Mouse (Mus musculus): Measurements from ENCODE around the gene Capn2. TPM values are rescaled to one million over a fixed set of nuclear protein-coding genes. Genes with fewer than 3 reads are reported as not detected.

Gene Capn2
- total and polyA plus RNA-seq, 3 experiments = 0.33 TPM; not detected in 2

DNA sequence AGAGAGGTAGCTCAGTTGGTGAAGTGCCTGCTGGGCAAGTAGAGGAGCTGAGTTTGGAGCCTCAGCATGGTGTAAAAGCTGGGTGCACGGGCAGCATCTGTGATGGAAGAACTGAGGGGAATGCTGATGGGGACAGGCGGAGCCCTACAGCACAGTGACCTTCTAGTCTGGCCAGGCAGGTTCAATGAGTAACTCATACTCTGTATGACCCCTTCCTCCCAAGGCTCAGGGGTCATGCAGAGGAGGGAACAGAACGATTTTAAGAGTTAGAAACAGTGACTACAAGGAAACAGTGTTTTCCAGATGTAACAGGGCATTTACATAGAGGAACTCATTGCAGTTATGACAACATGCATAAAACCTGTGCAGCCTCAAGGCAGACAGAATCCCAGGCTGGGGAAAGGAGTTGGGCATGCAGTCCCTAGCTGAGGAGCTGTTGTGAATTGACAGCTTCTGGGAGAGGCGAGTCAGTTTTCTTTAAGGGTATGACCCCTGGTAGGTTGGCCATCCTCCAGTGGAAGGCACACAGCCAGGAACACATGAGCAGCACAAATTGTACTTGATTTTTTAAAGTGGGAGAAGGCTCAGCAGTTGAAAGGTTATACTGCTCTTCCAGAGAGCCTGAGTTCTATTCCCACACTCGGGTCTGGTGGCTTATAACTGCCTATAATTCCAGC lies 77.7 kb downstream of the Capn2 start:
- Histone ChIP-seq H3K4me1 (ENCODE audit: insufficient read depth, low read depth, low read length) (no peaks in the 10 kb centered on the region), H3K27me3 (ENCODE audit: insufficient read depth, low read length) (no peaks in the 10 kb centered on the region), H3K36me3 (replicated peaks) (peaks cover 73% of the 10 kb centered on the region), H3K9me3 (replicated peaks) (no peaks in the 10 kb centered on the region), H3K4me3 (ENCODE audit: low read depth, low read length) (no peak overlapping the region)
- ATAC-seq (ENCODE audit: extremely low read depth, insufficient number of reproducible peaks, low FRiP score, poor library complexity, severe bottlenecking) (no peak), DNase-seq (ENCODE audit: low spot score) (no peak)
- TF ChIP-seq GATA2 (IDR thresholded peaks at IDR 0.05; ENCODE audit: borderline replicate concordance, low read depth, low read length) (no peak), GATA1 (IDR thresholded peaks at IDR 0.05; ENCODE audit: borderline replicate concordance, low read length) (no peak), CTCF (IDR thresholded peaks at IDR 0.05; ENCODE audit: low read depth, low read length) (no peak)

DNA sequence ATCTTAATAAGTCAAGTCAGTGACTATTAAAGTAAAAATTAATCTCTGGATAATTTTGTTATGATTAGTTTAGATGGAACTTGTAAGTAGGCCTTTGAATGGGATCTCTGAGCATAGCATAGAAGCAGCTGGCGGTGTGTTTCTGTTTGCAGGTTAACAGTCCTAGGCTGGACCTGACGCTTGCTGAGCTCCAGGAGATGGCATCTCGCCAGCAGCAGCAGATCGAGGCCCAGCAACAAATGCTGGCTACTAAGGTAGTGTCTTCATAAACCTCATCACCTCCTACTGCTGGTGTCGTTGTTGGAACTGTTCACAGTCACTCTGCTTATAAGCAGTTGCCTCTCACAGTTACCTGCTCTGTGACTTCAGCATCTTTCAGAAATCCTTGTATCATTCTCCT lies 80.7 kb downstream of the Capn2 start:
- H3K27me3 ChIP-seq (ENCODE audit: insufficient read depth, low read length) = no peaks in the 10 kb centered on the region
- H3K9me3 ChIP-seq (replicated peaks) = no peaks in the 10 kb centered on the region
- 0 out of 2 replicates have a peak, but pooled peaks cover 5% of the 10 kb centered on the region for H3K4me1 ChIP-seq (ENCODE audit: insufficient read depth, low read depth, low read length)
- H3K36me3 ChIP-seq (replicated peaks) = peaks cover 65% of the 10 kb centered on the region
- ATAC-seq (ENCODE audit: extremely low read depth, insufficient number of reproducible peaks, low FRiP score, poor library complexity, severe bottlenecking) = no peak
- TF ChIP-seq CTCF (IDR thresholded peaks at IDR 0.05; ENCODE audit: low read depth, low read length) (no peak), POLR2AphosphoS5 (IDR thresholded peaks at IDR 0.05; ENCODE audit: insufficient replicate concordance, low read depth, low read length) (no peak), GATA1 (IDR thresholded peaks at IDR 0.05; ENCODE audit: borderline replicate concordance, low read length) (no peak), TAL1 (conservative IDR thresholded peaks at IDR 0.05; ENCODE audit: low read depth, low read length) (no peak)
- H3K4me3 ChIP-seq (ENCODE audit: low read depth, low read length) = no peak overlapping the region
- no peak for DNase-seq (ENCODE audit: low spot score)

DNA sequence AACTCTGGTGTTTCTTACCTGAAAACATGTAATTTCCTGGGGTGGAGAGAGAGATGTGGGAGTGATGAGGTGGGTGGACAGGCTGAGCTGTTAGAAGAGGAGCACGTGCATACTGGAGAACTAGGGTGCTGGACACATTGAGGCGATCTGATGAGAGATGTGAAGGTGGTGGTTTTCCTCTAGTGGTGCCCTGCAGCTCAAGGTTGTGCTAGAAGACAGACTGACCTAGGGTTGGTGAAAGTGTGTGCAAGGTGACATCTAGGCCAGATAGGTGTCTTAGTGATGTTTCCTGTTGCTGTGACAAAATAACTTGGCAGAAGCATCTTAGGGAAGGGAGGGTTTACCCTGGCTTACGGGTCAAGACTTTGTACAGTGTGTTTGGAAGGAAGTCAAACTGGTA lies 85.3 kb downstream of the Capn2 start:
- DNase-seq (ENCODE audit: low spot score) (no peak), ATAC-seq (ENCODE audit: extremely low read depth, insufficient number of reproducible peaks, low FRiP score, poor library complexity, severe bottlenecking) (no peak)
- Histone ChIP-seq H3K9me3 (replicated peaks) (no peaks in the 10 kb centered on the region), H3K27me3 (ENCODE audit: insufficient read depth, low read length) (no peaks in the 10 kb centered on the region), H3K36me3 (replicated peaks) (peaks cover 58% of the 10 kb centered on the region), H3K4me3 (ENCODE audit: low read depth, low read length) (no peak overlapping the region), H3K4me1 (ENCODE audit: insufficient read depth, low read depth, low read length) (0 out of 2 replicates have a peak, but pooled peaks cover 5% of the 10 kb centered on the region)
- TF ChIP-seq CTCF (IDR thresholded peaks at IDR 0.05; ENCODE audit: low read depth, low read length) (no peak), GATA1 (IDR thresholded peaks at IDR 0.05; ENCODE audit: borderline replicate concordance, low read length) (no peak), POLR2AphosphoS5 (IDR thresholded peaks at IDR 0.05; ENCODE audit: insufficient replicate concordance, low read depth, low read length) (no peak), GATA2 (IDR thresholded peaks at IDR 0.05; ENCODE audit: borderline replicate concordance, low read depth, low read length) (no peak), TAL1 (conservative IDR thresholded peaks at IDR 0.05; ENCODE audit: low read depth, low read length) (no peak)

DNA sequence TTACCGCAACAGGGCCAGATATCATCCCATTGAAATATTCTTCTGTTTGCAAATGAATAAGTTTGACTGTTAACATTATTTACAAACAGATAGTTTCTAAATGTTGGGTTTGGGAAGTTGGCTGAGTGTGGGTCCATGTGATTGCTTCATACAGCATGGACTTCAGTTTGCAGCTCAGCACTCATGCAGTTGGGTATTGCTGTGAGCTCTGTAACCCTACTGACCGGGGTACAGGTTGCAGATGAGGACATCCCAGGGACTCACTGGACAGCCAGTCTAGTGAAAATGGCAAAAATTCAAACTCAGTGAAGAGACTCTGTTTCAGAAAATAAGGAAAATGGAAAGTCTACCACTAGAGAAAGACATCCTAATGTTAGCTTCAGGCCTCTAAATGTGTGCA lies 86.7 kb downstream of the Capn2 start:
- TF ChIP-seq GATA2 (IDR thresholded peaks at IDR 0.05; ENCODE audit: borderline replicate concordance, low read depth, low read length) = no peak
- no peak for TF ChIP-seq CTCF (IDR thresholded peaks at IDR 0.05; ENCODE audit: low read depth, low read length)
- no peak for TF ChIP-seq TAL1 (conservative IDR thresholded peaks at IDR 0.05; ENCODE audit: low read depth, low read length)
- TF ChIP-seq POLR2AphosphoS5 (IDR thresholded peaks at IDR 0.05; ENCODE audit: insufficient replicate concordance, low read depth, low read length) = no peak
- TF ChIP-seq GATA1 (IDR thresholded peaks at IDR 0.05; ENCODE audit: borderline replicate concordance, low read length) = no peak
- Histone ChIP-seq H3K27me3 (ENCODE audit: insufficient read depth, low read length) (no peaks in the 10 kb centered on the region), H3K9me3 (replicated peaks) (no peaks in the 10 kb centered on the region), H3K4me1 (ENCODE audit: insufficient read depth, low read depth, low read length) (peaks cover 10% of the 10 kb centered on the region; the same call in 1 of the 2 replicates), H3K4me3 (ENCODE audit: low read depth, low read length) (no peak overlapping the region), H3K36me3 (replicated peaks) (peaks cover 54% of the 10 kb centered on the region)
- no peak for ATAC-seq (ENCODE audit: extremely low read depth, insufficient number of reproducible peaks, low FRiP score, poor library complexity, severe bottlenecking)
- DNase-seq (ENCODE audit: low spot score) = no peak

DNA sequence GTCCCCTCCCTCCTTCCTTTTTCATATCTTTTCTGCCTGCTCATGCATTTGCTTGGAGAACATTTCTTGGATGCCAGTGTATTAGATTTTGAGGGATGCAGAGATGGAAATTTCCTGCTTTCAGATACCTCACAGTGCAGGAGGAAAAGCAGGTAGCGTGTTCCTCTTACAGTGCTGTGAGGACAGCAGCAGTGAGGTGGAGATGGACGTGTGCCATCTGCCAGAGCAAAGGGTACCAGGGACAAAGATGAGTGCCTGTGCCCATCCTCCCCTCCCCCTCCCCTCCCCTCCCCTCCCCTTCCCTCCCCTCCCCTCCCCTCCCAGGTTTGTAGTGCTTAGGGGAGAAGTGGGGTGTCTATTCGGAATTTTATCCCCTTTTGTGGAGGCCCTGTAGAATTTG lies 87.6 kb downstream of the Capn2 start:
- ATAC-seq (ENCODE audit: extremely low read depth, insufficient number of reproducible peaks, low FRiP score, poor library complexity, severe bottlenecking) = no peak
- Histone ChIP-seq H3K4me1 (ENCODE audit: insufficient read depth, low read depth, low read length) (peaks cover 11% of the 10 kb centered on the region; the same call in 1 of the 2 replicates), H3K9me3 (replicated peaks) (no peaks in the 10 kb centered on the region), H3K27me3 (ENCODE audit: insufficient read depth, low read length) (no peaks in the 10 kb centered on the region), H3K4me3 (ENCODE audit: low read depth, low read length) (no peak overlapping the region), H3K36me3 (replicated peaks) (peaks cover 53% of the 10 kb centered on the region)
- DNase-seq (ENCODE audit: low spot score) = no peak
- TF ChIP-seq CTCF (IDR thresholded peaks at IDR 0.05; ENCODE audit: low read depth, low read length) (no peak), POLR2AphosphoS5 (IDR thresholded peaks at IDR 0.05; ENCODE audit: insufficient replicate concordance, low read depth, low read length) (no peak), GATA2 (IDR thresholded peaks at IDR 0.05; ENCODE audit: borderline replicate concordance, low read depth, low read length) (no peak), GATA1 (IDR thresholded peaks at IDR 0.05; ENCODE audit: borderline replicate concordance, low read length) (no peak), TAL1 (conservative IDR thresholded peaks at IDR 0.05; ENCODE audit: low read depth, low read length) (no peak)

DNA sequence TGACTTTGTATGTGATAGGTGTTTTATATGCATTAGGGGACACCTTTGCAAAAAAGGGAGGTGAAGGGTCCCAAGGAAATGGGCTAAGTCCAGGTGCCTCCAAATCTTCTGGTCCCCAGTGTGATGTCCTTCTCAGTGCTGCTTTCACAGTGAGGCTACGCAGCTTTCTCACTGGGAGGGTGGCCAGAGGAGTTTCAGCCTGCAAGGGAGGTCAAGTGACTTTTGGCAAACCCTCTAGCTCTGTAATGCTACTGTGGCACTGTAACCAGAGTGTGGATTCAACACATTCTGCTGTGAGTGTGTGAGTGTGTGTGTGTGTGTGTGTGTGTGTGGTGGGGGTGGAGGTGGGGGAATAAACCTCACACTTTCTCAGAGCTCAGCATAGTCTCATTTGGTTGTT lies 90.0 kb downstream of the Capn2 start:
- H3K36me3 ChIP-seq (replicated peaks) = peaks cover 40% of the 10 kb centered on the region
- no peaks in the 10 kb centered on the region for H3K9me3 ChIP-seq (replicated peaks)
- peaks cover 10% of the 10 kb centered on the region; the same call in 1 of the 2 replicates for H3K4me1 ChIP-seq (ENCODE audit: insufficient read depth, low read depth, low read length)
- TF ChIP-seq GATA2 (IDR thresholded peaks at IDR 0.05; ENCODE audit: borderline replicate concordance, low read depth, low read length) (no peak), GATA1 (IDR thresholded peaks at IDR 0.05; ENCODE audit: borderline replicate concordance, low read length) (no peak), TAL1 (conservative IDR thresholded peaks at IDR 0.05; ENCODE audit: low read depth, low read length) (no peak), CTCF (IDR thresholded peaks at IDR 0.05; ENCODE audit: low read depth, low read length) (no peak), POLR2AphosphoS5 (IDR thresholded peaks at IDR 0.05; ENCODE audit: insufficient replicate concordance, low read depth, low read length) (no peak)
- H3K27me3 ChIP-seq (ENCODE audit: insufficient read depth, low read length) = no peaks in the 10 kb centered on the region
- ATAC-seq (ENCODE audit: extremely low read depth, insufficient number of reproducible peaks, low FRiP score, poor library complexity, severe bottlenecking) = no peak
- DNase-seq (ENCODE audit: low spot score) = no peak
- no peak overlapping the region for H3K4me3 ChIP-seq (ENCODE audit: low read depth, low read length)
